Mouse (Mus musculus) heart, embryonic 12.5 days (tissue): Measurements from ENCODE around the gene Mki67. TPM values are rescaled to one million over a fixed set of nuclear protein-coding genes. Genes with fewer than 3 reads are reported as not detected.
"Not testable (repeated sequence)": the region's sequence is repeated elsewhere in the genome, so short reads cannot be mapped to it uniquely, and the experiment has no call there.

ENCODE experiments used
- ATAC-seq: fragments of 200-750 bp; cut with Nextera tagmentation; 2 replicates; pipeline ENCODE4 v1.8.0; 2017; ENCODE audit warnings: moderate TSS enrichment, moderate library complexity; ENCODE audit not compliant: insufficient number of reproducible peaks, low FRiP score
- H3K27ac ChIP-seq: fragments of 300-500 bp; sonication (generic); 2 replicates; pipeline ENCODE4 v1.5.1; 2016; ENCODE audit warnings: mild to moderate bottlenecking, moderate library complexity; ENCODE audit not compliant: poor library complexity, severe bottlenecking
- H3K27me3 ChIP-seq: fragments of 300-500 bp; sonication (generic); replicated peaks from 2 replicates; pipeline ENCODE4 v1.6.1; 2016; ENCODE audit warnings: mild to moderate bottlenecking, moderate library complexity
- H3K36me3 ChIP-seq: fragments of 300-500 bp; sonication (generic); 2 replicates; pipeline ENCODE4 v1.6.1; 2016; ENCODE audit warnings: mild to moderate bottlenecking, moderate library complexity
- H3K4me1 ChIP-seq: fragments of 300-500 bp; sonication (generic); replicated peaks from 2 replicates; pipeline ENCODE4 v1.6.1; 2016; ENCODE audit warnings: mild to moderate bottlenecking
- H3K4me2 ChIP-seq: fragments of 300-500 bp; sonication (generic); 2 replicates; pipeline ENCODE4 v1.6.1; 2016; ENCODE audit warnings: mild to moderate bottlenecking, moderate library complexity
- H3K4me3 ChIP-seq: fragments of 300-500 bp; sonication (generic); 2 replicates; pipeline ENCODE4 v1.5.1; 2016; ENCODE audit warnings: mild to moderate bottlenecking
- H3K9ac ChIP-seq: fragments of 300-500 bp; sonication (generic); 2 replicates; pipeline ENCODE4 v1.6.1; 2016; ENCODE audit warnings: mild to moderate bottlenecking, moderate library complexity
- H3K9me3 ChIP-seq: fragments of 300-500 bp; sonication (generic); replicated peaks from 2 replicates; pipeline ENCODE4 v1.6.1; 2016; ENCODE audit warnings: mild to moderate bottlenecking, moderate library complexity
- WGBS: fragments of 180-500 bp; shearing (Covaris S2); methylation state at CpG from one replicate; pipeline ENCODE4 v1.1.7; 2016; 5-methylcytosine and 5-hydroxymethylcytosine counted together
- polyA plus RNA-seq: library from polyadenylated mRNA; unstranded; fragments of >200 nt; fragmentation: Nextera tagmentation; extraction: Ambion mirVana; gene quantifications from 2 replicates; pipeline ENCODE4 v1.2.1, GENCODE M21; 2016

The Mki67 gene
- polyA plus RNA-seq, 1 experiment from 2014 or later, result 39.2 TPM

DNA sequence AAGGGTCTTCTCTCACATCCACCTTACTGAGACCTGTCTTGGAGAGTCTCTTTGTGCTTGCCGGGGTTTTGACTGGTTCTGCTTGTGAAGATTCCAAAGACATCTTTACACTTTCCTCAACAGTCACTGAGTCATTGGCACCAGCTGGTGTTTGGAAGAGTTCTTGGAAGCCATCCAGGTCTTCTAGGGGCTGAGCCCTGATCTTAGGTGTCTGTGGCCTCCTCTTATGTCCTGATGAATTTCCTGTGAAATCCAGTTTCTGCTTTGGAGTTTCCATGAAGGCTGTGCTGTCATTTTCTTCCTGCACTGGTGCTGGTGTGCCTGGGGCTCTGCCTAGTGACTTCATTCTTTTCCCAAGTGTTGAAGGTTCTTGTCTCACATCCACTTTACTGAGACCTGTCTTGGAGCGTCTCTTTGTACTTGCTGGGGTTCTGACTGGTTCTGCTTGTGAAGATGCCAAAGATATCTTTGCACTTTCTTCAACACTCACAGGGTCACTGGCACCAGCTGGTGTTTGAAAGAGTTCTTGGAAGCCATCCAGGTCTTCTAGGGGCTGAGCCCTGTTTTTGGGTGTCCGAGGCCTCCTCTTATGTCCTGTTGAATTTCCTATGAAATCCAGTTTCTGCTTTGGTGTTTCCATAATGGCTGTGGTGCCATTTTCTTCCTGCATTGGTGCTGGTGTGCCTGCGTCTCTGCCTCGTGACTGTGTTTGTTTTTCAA, 19.0 kb downstream of the Mki67 start:
- H3K27ac ChIP-seq, H3K9ac ChIP-seq, ATAC-seq, H3K4me3 ChIP-seq, H3K9me3 ChIP-seq, H3K27me3 ChIP-seq, H3K4me2 ChIP-seq, H3K4me1 ChIP-seq: not testable (repeated sequence)
- WGBS, result 78% methylated on average over 5 of the region's 5 CpGs
- H3K36me3 ChIP-seq, result peaks cover 95% of the 10 kb centered on the region

DNA sequence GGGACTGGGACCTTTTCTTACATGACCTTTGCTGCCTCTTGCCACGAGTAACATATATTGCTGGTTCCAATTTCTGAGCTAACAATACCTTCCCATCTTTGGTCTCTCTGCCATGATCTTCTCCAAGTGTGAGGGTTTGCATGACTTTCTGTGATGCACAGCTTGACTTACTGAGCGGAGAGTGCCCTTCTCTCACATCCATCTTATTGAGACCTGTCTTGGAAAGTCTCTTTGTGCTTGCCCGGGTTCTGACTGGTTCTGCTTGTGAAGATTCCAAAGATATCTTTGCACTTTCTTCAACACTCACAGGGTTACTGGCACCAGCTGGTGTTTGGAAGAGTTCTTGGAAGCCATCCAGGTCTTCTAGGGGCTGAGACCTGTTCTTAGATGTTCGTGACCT, 20.0 kb downstream of the Mki67 start:
- H3K4me3 ChIP-seq, result no peak overlapping the region
- no peak overlapping the region for H3K27ac ChIP-seq
- no peak overlapping the region for H3K4me2 ChIP-seq
- H3K9ac ChIP-seq, result no peak overlapping the region
- 83% methylated on average over 4 of the region's 4 CpGs for WGBS
- H3K27me3 ChIP-seq, result no peaks in the 10 kb centered on the region
- no peak for ATAC-seq
- peaks cover 96% of the 10 kb centered on the region for H3K36me3 ChIP-seq
- peaks cover 6% of the 10 kb centered on the region; the same call in 1 of the 2 replicates for H3K4me1 ChIP-seq
- no peaks in the 10 kb centered on the region for H3K9me3 ChIP-seq

DNA sequence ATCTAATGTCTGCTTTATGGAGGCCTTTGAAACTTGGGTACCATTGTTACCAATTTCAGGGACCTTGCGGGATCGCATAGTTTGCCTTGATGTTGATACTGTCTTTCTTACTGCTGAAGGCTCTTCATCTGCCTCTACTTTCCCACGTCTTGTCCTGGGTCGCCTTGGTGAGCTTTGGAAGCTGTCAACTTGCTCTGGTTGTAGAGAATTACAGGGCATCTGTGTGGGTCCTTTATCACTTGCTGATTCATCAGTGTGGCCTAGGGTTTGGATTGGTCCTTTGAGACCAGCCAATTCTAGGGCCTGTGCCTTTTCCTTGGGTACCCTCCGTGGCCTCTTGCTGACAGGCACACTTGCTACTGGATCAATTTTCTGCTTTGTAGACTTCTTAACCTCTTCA, 21.4 kb downstream of the Mki67 start:
- H3K4me3 ChIP-seq, result no peak overlapping the region
- H3K4me2 ChIP-seq, result no peak overlapping the region
- H3K9me3 ChIP-seq, result no peaks in the 10 kb centered on the region
- H3K27me3 ChIP-seq, result no peaks in the 10 kb centered on the region
- no peak overlapping the region for H3K27ac ChIP-seq
- H3K9ac ChIP-seq, result no peak overlapping the region
- WGBS, result 95% methylated on average over 5 of the region's 5 CpGs
- ATAC-seq, result no peak
- peaks cover 92% of the 10 kb centered on the region for H3K36me3 ChIP-seq
- peaks cover 6% of the 10 kb centered on the region; the same call in 1 of the 2 replicates for H3K4me1 ChIP-seq

DNA sequence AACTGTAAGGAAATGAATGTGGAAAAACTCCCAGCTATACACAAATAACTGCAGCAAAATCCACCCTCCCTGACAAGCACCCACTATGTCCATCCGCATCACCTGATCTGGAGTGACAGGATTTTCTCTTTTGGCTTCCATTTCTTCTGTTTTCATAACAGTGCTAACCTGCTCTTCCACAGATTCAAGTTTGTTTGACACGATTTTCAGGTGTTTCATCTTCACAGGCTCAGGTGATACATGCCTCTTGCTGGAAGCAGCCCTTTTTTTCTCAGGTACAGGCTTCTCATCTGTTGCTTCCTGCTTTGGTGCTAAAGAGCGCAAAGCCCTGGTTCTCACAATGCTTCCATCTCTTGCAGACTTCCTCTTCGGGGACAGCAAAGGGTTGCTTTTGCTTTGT, 22.0 kb downstream of the Mki67 start:
- no peak overlapping the region for H3K9ac ChIP-seq
- H3K27me3 ChIP-seq, result no peaks in the 10 kb centered on the region
- 95% methylated on average over 4 of the region's 4 CpGs for WGBS
- no peak overlapping the region for H3K4me2 ChIP-seq
- no peak overlapping the region for H3K4me3 ChIP-seq
- ATAC-seq, result no peak
- H3K4me1 ChIP-seq, result peaks cover 6% of the 10 kb centered on the region; the same call in 1 of the 2 replicates
- no peaks in the 10 kb centered on the region for H3K9me3 ChIP-seq
- peaks cover 91% of the 10 kb centered on the region for H3K36me3 ChIP-seq
- no peak overlapping the region for H3K27ac ChIP-seq

DNA sequence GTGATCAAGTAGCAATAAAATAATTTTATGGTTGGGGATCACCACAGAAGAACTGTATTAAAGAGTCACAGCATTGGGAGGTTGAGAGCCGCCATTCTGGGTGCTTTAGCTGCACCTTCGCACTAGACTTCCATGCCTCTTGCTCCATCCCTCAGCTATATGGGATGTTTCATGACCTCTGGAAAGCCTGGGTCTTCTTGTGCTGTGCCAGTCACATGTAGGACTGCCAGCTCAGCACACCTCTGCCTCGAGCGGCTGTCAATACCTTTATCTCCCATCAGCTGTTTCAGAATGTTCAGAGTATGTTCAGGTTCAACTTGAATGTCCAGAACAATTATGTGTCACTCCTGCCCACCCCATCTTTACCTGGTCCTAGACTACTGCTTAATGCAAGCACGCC, 24.2 kb downstream of the Mki67 start:
- Histone ChIP-seq H3K27ac (no peak overlapping the region), H3K4me3 (no peak overlapping the region), H3K4me2 (no peak overlapping the region), H3K9ac (no peak overlapping the region), H3K4me1 (no peaks in the 10 kb centered on the region), H3K27me3 (no peaks in the 10 kb centered on the region), H3K36me3 (peaks cover 89% of the 10 kb centered on the region), H3K9me3 (no peaks in the 10 kb centered on the region)
- ATAC-seq, result no peak
- 91% methylated on average over 5 of the region's 5 CpGs for WGBS

DNA sequence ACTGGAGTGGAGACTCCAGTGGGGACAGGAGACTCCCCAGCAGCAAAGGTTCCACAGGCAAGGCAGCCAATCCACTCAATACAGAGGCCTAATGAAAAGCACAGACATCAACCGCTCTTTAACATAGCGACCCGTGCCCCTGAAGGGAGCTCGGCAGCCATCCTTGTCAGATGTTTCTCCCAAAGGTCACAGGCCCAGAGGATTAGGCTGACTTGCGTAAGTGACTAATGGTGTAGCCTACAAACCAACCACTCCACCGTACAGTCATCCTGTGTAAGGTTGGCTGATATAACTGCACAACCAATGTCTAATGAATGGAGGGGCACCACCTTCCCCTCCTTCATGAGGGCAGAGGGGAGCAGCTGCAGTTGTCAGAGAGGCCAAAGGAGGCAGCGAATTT, 26.8 kb downstream of the Mki67 start:
- no peaks in the 10 kb centered on the region for H3K27me3 ChIP-seq
- H3K4me3 ChIP-seq, result no peak overlapping the region
- H3K4me2 ChIP-seq, result no peak overlapping the region
- no peak for ATAC-seq
- H3K9ac ChIP-seq, result no peak overlapping the region
- H3K36me3 ChIP-seq, result peaks cover 85% of the 10 kb centered on the region
- WGBS, result 94% methylated on average over 7 of the region's 7 CpGs
- H3K9me3 ChIP-seq, result no peaks in the 10 kb centered on the region
- no peak overlapping the region for H3K27ac ChIP-seq
- no peaks in the 10 kb centered on the region for H3K4me1 ChIP-seq

DNA sequence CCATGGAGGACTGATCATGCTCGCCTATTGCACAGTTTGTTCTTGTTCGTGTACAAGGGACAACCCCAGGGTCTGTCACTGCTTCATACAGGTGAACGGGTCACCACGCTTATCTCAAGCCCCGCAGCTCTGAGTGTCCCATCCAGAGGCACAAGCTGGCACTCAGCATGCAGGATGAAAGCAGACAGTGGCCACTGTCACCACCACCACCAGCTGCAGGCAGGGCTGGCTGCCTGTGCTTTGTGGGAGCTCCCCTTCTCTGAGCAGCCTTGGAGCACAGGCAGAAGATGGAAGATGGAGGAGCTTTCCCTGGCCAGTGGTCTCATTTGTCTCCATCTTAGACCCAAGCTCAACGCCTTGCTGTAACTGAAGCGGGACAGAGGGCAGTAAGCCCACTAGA, 31.2 kb downstream of the Mki67 start:
- Histone ChIP-seq H3K4me1 (no peaks in the 10 kb centered on the region), H3K27me3 (no peaks in the 10 kb centered on the region), H3K4me2 (no peak overlapping the region), H3K4me3 (no peak overlapping the region), H3K27ac (no peak overlapping the region), H3K9ac (no peak overlapping the region), H3K36me3 (peaks cover 47% of the 10 kb centered on the region), H3K9me3 (0 out of 2 replicates have a peak, but pooled peaks cover 3% of the 10 kb centered on the region)
- ATAC-seq, result no peak
- whole genome bisulfite sequencing, result 80% methylated on average over 7 of the region's 7 CpGs

DNA sequence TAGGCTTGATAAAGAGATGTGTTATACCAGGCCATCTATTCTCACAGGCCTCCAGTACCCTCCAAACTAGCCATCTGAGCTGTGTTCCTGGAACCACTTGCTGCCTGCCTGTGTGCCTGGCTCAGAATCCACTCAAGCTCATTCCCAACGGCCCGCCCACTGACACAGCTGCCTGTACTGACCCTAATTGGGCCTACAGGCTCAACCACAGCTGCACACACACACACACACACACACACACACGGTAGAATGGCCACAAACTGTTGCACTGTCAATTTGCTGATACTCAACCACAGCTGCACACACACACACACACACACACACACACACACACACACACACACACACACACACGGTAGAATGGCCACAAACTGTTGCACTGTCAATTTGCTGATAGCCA, 32.1 kb downstream of the Mki67 start:
- not testable (repeated sequence) for H3K4me3 ChIP-seq, ATAC-seq, H3K4me1 ChIP-seq, H3K27me3 ChIP-seq, H3K9ac ChIP-seq, H3K4me2 ChIP-seq, H3K9me3 ChIP-seq, H3K27ac ChIP-seq
- 83% methylated on average over 4 of the region's 4 CpGs for WGBS
- peaks cover 41% of the 10 kb centered on the region for H3K36me3 ChIP-seq

DNA sequence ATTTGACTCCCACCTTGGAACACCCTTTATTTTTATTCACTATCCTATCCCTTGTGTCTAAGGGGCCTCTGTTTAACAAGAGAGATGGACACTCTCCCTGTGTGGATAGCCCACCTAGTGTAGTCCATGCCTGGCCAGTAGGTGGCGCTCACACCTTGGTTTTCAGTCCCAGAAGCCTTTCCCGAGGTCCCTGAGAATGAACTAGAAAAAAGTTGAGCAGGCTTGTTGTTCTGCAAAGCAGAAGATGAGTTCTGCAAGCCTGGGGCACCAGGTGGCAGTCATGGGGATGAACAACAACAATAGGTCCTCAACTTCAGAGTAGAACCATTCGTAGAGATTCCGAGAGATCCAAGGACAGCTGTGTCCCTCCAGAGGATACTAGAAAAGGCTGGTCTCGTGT, 35.8 kb downstream of the Mki67 start:
- ATAC-seq, result no peak
- H3K9me3 ChIP-seq, result 0 out of 2 replicates have a peak, but pooled peaks cover 3% of the 10 kb centered on the region
- no peak overlapping the region for H3K9ac ChIP-seq
- peaks cover 5% of the 10 kb centered on the region; the same call in 1 of the 2 replicates for H3K4me1 ChIP-seq
- WGBS, result 71% methylated on average over 5 of the region's 5 CpGs
- H3K36me3 ChIP-seq, result peaks cover 6% of the 10 kb centered on the region
- no peak overlapping the region for H3K27ac ChIP-seq
- H3K27me3 ChIP-seq, result no peaks in the 10 kb centered on the region
- H3K4me3 ChIP-seq, result no peak overlapping the region
- no peak overlapping the region for H3K4me2 ChIP-seq

DNA sequence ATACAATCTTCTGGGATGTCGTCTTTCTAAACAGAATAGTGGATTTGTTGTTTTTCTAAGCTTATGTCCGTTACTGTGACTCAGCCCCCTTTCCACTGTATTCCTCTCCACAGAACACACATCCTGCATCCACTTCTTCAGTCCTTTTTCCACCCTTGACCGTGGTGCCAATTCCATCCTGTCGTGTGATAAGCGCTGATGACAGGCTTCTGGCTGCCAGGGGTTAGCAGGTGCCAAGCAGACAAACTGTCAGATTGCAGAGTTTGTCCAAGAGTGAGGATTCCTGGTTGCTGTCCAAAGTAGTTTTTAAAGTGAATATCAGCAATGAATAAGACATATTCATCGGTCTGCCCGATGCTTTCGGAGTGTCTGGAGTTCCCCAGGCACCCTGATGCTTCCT, 39.4 kb downstream of the Mki67 start:
- H3K4me3 ChIP-seq, result no peak overlapping the region
- peaks cover 5% of the 10 kb centered on the region; the same call in 1 of the 2 replicates for H3K4me1 ChIP-seq
- no peak for ATAC-seq
- H3K27me3 ChIP-seq, result no peaks in the 10 kb centered on the region
- no peak overlapping the region for H3K9ac ChIP-seq
- H3K27ac ChIP-seq, result no peak overlapping the region
- H3K36me3 ChIP-seq, result no peaks in the 10 kb centered on the region
- 54% methylated on average over 8 of the region's 8 CpGs for WGBS
- H3K4me2 ChIP-seq, result no peak overlapping the region
- 0 out of 2 replicates have a peak, but pooled peaks cover 3% of the 10 kb centered on the region for H3K9me3 ChIP-seq

DNA sequence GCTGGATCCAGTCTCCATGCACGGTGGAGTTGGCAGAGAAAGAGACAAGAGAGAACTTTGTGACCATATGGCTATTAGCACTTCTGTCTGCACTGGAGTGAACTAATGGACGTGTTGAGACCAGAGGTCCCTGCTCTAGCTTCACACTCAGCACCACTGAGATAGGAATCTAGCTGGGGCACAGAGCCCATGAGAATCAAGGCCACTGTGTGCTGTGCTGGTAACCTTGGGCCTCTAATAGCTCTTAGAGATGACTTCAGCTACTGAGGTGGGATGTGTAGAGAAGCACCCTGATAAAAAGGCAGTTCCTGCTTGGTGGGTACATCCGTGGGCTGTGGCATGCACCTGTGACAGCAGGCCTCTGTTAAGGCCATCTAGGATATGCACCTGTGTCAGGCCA, 42.6 kb downstream of the Mki67 start:
- 0 out of 2 replicates have a peak, but pooled peaks cover 4% of the 10 kb centered on the region for H3K27me3 ChIP-seq
- H3K9me3 ChIP-seq, result no peaks in the 10 kb centered on the region
- no peak for ATAC-seq
- no peak overlapping the region for H3K27ac ChIP-seq
- H3K36me3 ChIP-seq, result no peaks in the 10 kb centered on the region
- H3K4me2 ChIP-seq, result no peak overlapping the region
- peaks cover 5% of the 10 kb centered on the region; the same call in 1 of the 2 replicates for H3K4me1 ChIP-seq
- 65% methylated on average over 3 of the region's 3 CpGs for WGBS
- H3K4me3 ChIP-seq, result no peak overlapping the region
- no peak overlapping the region for H3K9ac ChIP-seq
